Mouse (Mus musculus) lung, embryonic 16.5 days (tissue): ENCODE data around the gene Tex28. TPM values are rescaled to one million over a fixed set of nuclear protein-coding genes. Genes with fewer than 3 reads are reported as not detected.
"Not testable (repeated sequence)": the region's sequence is repeated elsewhere in the genome, so short reads cannot be mapped to it uniquely, and the experiment has no call there.

Source experiments
- ATAC-seq: fragments of 200-750 bp; cut with Nextera tagmentation; 2 replicates; pipeline ENCODE4 v1.8.0; 2017; ENCODE audit warnings: low read depth, mild to moderate bottlenecking, moderate library complexity
- H3K27ac ChIP-seq: fragments of 300-500 bp; sonication (generic); 2 replicates; pipeline ENCODE4 v1.5.1; 2014; ENCODE audit warnings: mild to moderate bottlenecking, control low read depth, low read length
- H3K27me3 ChIP-seq: fragments of 300-500 bp; sonication (generic); 2 replicates; pipeline ENCODE4 v1.6.1; 2014; ENCODE audit warnings: low read depth, low read length, mixed read lengths; ENCODE audit not compliant: control insufficient read depth, insufficient read depth
- H3K36me3 ChIP-seq: fragments of 300-500 bp; sonication (generic); 2 replicates; pipeline ENCODE4 v1.6.1; 2014; ENCODE audit warnings: low read length; ENCODE audit not compliant: control insufficient read depth, insufficient read depth
- H3K4me1 ChIP-seq: fragments of 300-500 bp; sonication (generic); replicated peaks from 2 replicates; pipeline ENCODE4 v1.6.1; 2014; ENCODE audit warnings: low read length, mixed read lengths; ENCODE audit not compliant: control insufficient read depth, insufficient read depth
- H3K4me2 ChIP-seq: fragments of 300-500 bp; sonication (generic); 2 replicates; pipeline ENCODE4 v1.6.1; 2014; ENCODE audit warnings: low read depth, low read length, control low read depth
- H3K4me3 ChIP-seq: fragments of 300-500 bp; sonication (generic); 2 replicates; pipeline ENCODE4 v1.5.1; 2014; ENCODE audit warnings: mild to moderate bottlenecking, low read length, control low read depth
- H3K9ac ChIP-seq: fragments of 300-500 bp; sonication (generic); 2 replicates; pipeline ENCODE4 v1.6.1; 2014; ENCODE audit warnings: low read length, control low read depth
- H3K9me3 ChIP-seq: fragments of 300-500 bp; sonication (generic); 2 replicates; pipeline ENCODE4 v1.6.1; 2016; ENCODE audit warnings: low read length; ENCODE audit not compliant: control insufficient read depth
- WGBS: fragments of 180-500 bp; shearing (Covaris S2); extraction: QIAGEN DNeasy Blood & Tissue Kit; methylation state at CpG from one replicate; pipeline ENCODE4 v1.1.7; 2014; 5-methylcytosine and 5-hydroxymethylcytosine counted together
- polyA plus RNA-seq: library from polyadenylated mRNA; unstranded; fragments of >200 nt; fragmentation: Nextera tagmentation; extraction: Ambion mirVana; gene quantifications from 2 replicates; pipeline ENCODE4 v1.2.1, GENCODE M21; 2015

Tex28 gene
- polyA plus RNA-seq = not detected in 2 replicates

- no peak within 1 kb of the TSS for H3K9ac ChIP-seq
- H3K4me3 ChIP-seq = no peak within 1 kb of the TSS
- H3K27ac ChIP-seq = no peak within 1 kb of the TSS
- H3K27me3 ChIP-seq = no peaks in the 10 kb centered on the region
- ATAC-seq = no peak
- WGBS = 94% methylated on average over 1 of the region's 1 CpGs
- H3K9me3 ChIP-seq = no peaks in the 10 kb centered on the region
- H3K4me1 ChIP-seq = no peaks in the 10 kb centered on the region
- H3K4me2 ChIP-seq = no peak within 1 kb of the TSS
- no peaks in the 10 kb centered on the region for H3K36me3 ChIP-seq
These were observed at the start of gene Tex28 for GRCm38 (mm10) chrX:74167738-74168137. Tex28 (minus strand) TSS chrX:74167838.

GRCm38 (mm10) chrX:74203556-74203955 lies 35.9 kb upstream of the Tex28 start:
- no peak overlapping the region for H3K4me2 ChIP-seq
- 72% methylated on average over 2 of the region's 2 CpGs for WGBS
- H3K36me3 ChIP-seq = no peaks in the 10 kb centered on the region
- H3K9me3 ChIP-seq = no peaks in the 10 kb centered on the region
- no peaks in the 10 kb centered on the region for H3K27me3 ChIP-seq
- H3K4me1 ChIP-seq = no peaks in the 10 kb centered on the region
- H3K27ac ChIP-seq = no peak overlapping the region
- H3K9ac ChIP-seq = no peak overlapping the region
- ATAC-seq = no peak
- H3K4me3 ChIP-seq = no peak overlapping the region

GRCm38 (mm10) chrX:74176959-74177358 lies 9.3 kb upstream of the Tex28 start, which contains the start of gene Tktl1:
Tktl1 (plus strand) TSS chrX:74177259.
- H3K27ac ChIP-seq = no peak within 1 kb of the TSS
- no peaks in the 10 kb centered on the region for H3K36me3 ChIP-seq
- 89% methylated on average over 17 of the region's 17 CpGs for WGBS
- no peak for ATAC-seq
- H3K4me3 ChIP-seq = no peak within 1 kb of the TSS
- no peaks in the 10 kb centered on the region for H3K4me1 ChIP-seq
- H3K27me3 ChIP-seq = no peaks in the 10 kb centered on the region
- no peak within 1 kb of the TSS for H3K4me2 ChIP-seq
- no peaks in the 10 kb centered on the region for H3K9me3 ChIP-seq
- H3K9ac ChIP-seq = no peak within 1 kb of the TSS

- H3K4me1 ChIP-seq, H3K9ac ChIP-seq, H3K4me3 ChIP-seq, H3K4me2 ChIP-seq, ATAC-seq, H3K9me3 ChIP-seq, H3K27ac ChIP-seq, H3K36me3 ChIP-seq, H3K27me3 ChIP-seq: not testable (repeated sequence)
- 17% methylated on average over 1 of the region's 1 CpGs for WGBS
These were observed 32.4 kb downstream of the Tex28 start, which contains the start of gene Mecp2 for GRCm38 (mm10) chrX:74135263-74135662. Mecp2 (minus strand) TSS chrX:74135363.

GRCm38 (mm10) chrX:74127164-74127563 lies 40.5 kb downstream of the Tex28 start, which contains the start of gene Opn1mw:
Opn1mw (plus strand) TSS chrX:74127464.
- no peak within 1 kb of the TSS for H3K27ac ChIP-seq
- peaks cover 2% of the 10 kb centered on the region; the same call in 1 of the 2 replicates for H3K27me3 ChIP-seq
- no peaks in the 10 kb centered on the region for H3K36me3 ChIP-seq
- H3K4me2 ChIP-seq = no peak within 1 kb of the TSS
- H3K9me3 ChIP-seq = no peaks in the 10 kb centered on the region
- no peak within 1 kb of the TSS for H3K4me3 ChIP-seq
- no peak for ATAC-seq
- H3K9ac ChIP-seq = no peak within 1 kb of the TSS
- H3K4me1 ChIP-seq = no peaks in the 10 kb centered on the region

- Histone ChIP-seq H3K4me2 (no peak overlapping the region), H3K27me3 (peaks cover 2% of the 10 kb centered on the region), H3K27ac (no peak overlapping the region), H3K9me3 (no peaks in the 10 kb centered on the region), H3K4me3 (no peak overlapping the region), H3K36me3 (no peaks in the 10 kb centered on the region), H3K9ac (no peak overlapping the region), H3K4me1 (no peaks in the 10 kb centered on the region)
- no peak for ATAC-seq
- WGBS = 47% methylated on average over 2 of the region's 2 CpGs
These were observed 42.7 kb downstream of the Tex28 start for GRCm38 (mm10) chrX:74124975-74125374.

- ATAC-seq = peak; percentile 69
- 22% methylated on average over 10 of the region's 10 CpGs for whole genome bisulfite sequencing
- H3K9ac ChIP-seq = peak overlapping the region; percentile 53; the same call in 1 of the 2 replicates
These were observed 52.1 kb downstream of the Tex28 start for GRCm38 (mm10) chrX:74115511-74115910.

GRCm38 (mm10) chrX:74114036-74114435 lies 53.6 kb downstream of the Tex28 start:
- ATAC-seq = no peak
- no peaks in the 10 kb centered on the region for H3K4me1 ChIP-seq
- no peak overlapping the region for H3K4me3 ChIP-seq
- no peaks in the 10 kb centered on the region for H3K36me3 ChIP-seq
- no peaks in the 10 kb centered on the region for H3K9me3 ChIP-seq
- H3K9ac ChIP-seq = no peak overlapping the region
- no peak overlapping the region for H3K27ac ChIP-seq
- no peaks in the 10 kb centered on the region for H3K27me3 ChIP-seq
- H3K4me2 ChIP-seq = no peak overlapping the region

More at GRCm38 (mm10) chrX:74115511-74115910, 52.1 kb downstream of the Tex28 start:
- peak overlapping the region; percentile 31 for H3K4me3 ChIP-seq
- no peak overlapping the region for H3K27ac ChIP-seq
- no peaks in the 10 kb centered on the region; the same call in 1 of the 2 replicates for H3K27me3 ChIP-seq
- no peaks in the 10 kb centered on the region for H3K4me1 ChIP-seq
- H3K36me3 ChIP-seq = no peaks in the 10 kb centered on the region
- peak overlapping the region; percentile 48 for H3K4me2 ChIP-seq
- H3K9me3 ChIP-seq = no peaks in the 10 kb centered on the region

GRCm38 (mm10) chrX:74108747-74109146 lies 58.9 kb downstream of the Tex28 start:
- ATAC-seq = no peak
- Histone ChIP-seq H3K27me3 (no peaks in the 10 kb centered on the region), H3K4me2 (no peak overlapping the region), H3K9me3 (no peaks in the 10 kb centered on the region), H3K9ac (no peak overlapping the region), H3K36me3 (no peaks in the 10 kb centered on the region), H3K27ac (no peak overlapping the region), H3K4me3 (no peak overlapping the region), H3K4me1 (no peaks in the 10 kb centered on the region)
- WGBS = 29% methylated on average over 3 of the region's 3 CpGs

GRCm38 (mm10) chrX:74105916-74106315 lies 61.7 kb downstream of the Tex28 start:
- Histone ChIP-seq H3K4me2 (no peak overlapping the region), H3K36me3 (no peaks in the 10 kb centered on the region), H3K9ac (no peak overlapping the region), H3K9me3 (no peaks in the 10 kb centered on the region), H3K4me1 (no peaks in the 10 kb centered on the region), H3K27ac (no peak overlapping the region), H3K27me3 (no peaks in the 10 kb centered on the region; the same call in 1 of the 2 replicates), H3K4me3 (no peak overlapping the region)
- WGBS = 31% methylated on average over 2 of the region's 2 CpGs
- no peak for ATAC-seq
